Mouse (Mus musculus): ENCODE data around the gene BC117090.
"Not testable (repeated sequence)": the region's sequence is repeated elsewhere in the genome, so short reads cannot be mapped to it uniquely, and the experiment has no call there.

Gene BC117090

DNA sequence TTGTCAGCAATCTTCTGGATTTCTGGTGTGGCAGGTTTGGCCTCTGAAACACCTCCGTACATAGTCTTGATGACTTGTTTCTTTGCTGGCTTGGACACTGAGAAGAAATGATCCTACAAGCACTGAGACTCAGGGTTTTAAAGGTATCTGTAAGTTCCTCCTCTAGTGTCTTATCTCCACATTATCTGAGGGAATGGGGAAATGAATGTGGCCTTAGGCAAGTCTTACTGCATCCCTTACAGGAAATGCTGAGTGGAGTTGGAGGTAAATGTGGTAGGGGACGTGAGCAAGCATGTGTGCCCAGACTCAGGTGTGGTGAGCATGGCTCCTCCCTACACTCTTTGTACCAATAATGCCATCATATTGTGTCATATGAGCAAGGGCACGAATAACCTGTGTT, at the start of gene BC117090:
BC117090 (minus strand) TSS at position 101 of the 400 bp plus-strand sequence.
- DNase-seq (ENCODE audit: low read depth, low spot score) = no peak

DNA sequence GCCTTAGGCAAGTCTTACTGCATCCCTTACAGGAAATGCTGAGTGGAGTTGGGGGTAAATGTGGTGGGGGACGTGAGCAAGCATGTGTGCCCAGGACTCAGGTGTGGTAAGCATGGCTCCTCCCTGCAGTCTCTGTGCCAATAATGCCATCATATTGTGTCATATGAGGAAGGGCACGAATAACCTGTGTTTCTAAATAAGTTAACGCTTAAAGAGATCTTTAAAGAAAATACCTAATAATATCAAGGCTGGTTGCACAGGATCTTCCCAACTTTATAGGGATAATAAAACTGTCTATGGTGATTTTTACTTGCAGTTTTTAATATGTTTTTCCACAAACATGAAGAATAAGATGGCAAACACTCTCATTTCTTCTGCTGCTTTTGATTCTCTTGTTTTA, 33.5 kb upstream of the BC117090 start, which contains the start of gene BC100530:
BC100530 (minus strand) TSS at position 101 of the 400 bp plus-strand sequence.
- DNase-seq (ENCODE audit: low read depth, low spot score) = not testable (repeated sequence)

DNA sequence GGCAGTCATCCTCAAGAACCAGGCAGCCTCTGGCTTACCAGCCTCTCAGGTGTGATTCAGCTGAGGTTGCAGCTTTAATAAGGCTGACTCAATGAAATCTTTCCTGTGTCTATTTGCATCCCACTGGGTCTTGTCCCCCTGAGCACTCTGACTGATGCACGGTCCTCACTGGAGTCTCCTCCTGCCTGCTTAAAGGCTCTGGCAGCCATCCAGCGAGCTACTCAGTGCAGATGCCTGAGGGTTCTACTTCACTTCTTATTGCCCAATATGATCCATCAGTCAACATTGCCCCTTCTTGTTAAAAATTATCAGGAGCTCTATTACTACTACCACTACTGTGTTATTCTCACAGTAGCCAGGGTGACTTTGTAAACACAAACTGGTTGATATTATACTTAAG, 3.0 kb upstream of the BC117090 start:
- DNase-seq (ENCODE audit: low read depth, low spot score) = no peak

DNA sequence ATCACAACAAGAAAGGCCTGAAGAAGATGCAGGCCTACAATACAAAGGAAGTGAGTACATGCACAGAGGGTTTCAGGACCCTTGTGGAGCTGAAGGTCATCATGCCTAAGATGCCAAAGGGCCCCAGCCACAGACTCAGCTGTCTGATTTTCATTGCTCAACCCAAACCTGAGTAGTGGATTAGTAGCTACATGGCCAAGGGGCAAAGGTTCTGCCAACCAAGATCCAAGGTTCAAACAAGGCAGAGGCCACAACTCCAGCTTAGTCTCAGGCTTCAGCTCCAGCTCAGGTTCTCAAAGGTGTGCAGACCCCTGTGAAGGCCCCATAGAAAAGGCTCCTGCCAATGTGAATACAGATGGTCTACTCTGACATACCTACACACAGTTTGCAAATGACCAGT, 14.8 kb downstream of the BC117090 start:
- no peak for DNase-seq (ENCODE audit: low read depth, low spot score)

DNA sequence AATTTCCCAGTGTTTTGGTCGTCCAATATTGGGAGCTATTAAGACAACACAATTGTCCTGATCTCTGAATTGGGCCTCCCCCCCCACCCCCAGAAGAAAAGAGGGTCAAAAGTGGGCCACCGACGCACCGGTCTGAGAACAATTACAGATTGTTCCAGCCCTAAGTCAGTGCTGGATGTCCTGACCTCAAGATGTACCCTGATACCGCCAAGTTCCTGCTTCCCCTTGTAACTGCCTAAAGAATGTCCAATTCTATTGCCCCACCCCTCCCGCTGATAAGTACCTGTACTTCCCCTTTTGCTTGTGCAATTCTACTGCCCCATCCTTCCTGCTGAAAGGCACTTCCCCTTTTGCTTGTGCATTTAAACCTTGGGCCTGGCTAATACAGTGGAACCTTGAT, 18.0 kb downstream of the BC117090 start:
- DNase-seq (ENCODE audit: low read depth, low spot score) = not testable (repeated sequence)

DNA sequence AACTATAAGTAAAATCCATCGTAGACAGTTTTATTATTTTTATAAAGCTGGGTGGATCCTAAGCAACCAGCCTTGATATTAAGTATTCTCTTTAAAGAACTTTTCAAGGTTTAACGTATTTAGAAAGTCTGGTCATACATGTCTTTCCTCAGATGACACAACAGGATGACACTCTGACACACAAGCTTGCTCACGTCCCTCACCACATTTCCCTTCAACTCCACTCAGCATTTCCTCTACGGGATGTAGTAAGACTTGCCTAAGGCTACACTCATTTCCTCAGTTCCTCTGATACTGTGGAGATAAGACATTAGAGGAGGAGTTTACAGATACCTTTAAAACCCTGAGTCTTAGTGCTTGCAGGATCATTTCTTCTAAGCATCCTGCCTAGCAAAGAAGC, 26.5 kb downstream of the BC117090 start:
- DNase-seq (ENCODE audit: low read depth, low spot score) = no peak

DNA sequence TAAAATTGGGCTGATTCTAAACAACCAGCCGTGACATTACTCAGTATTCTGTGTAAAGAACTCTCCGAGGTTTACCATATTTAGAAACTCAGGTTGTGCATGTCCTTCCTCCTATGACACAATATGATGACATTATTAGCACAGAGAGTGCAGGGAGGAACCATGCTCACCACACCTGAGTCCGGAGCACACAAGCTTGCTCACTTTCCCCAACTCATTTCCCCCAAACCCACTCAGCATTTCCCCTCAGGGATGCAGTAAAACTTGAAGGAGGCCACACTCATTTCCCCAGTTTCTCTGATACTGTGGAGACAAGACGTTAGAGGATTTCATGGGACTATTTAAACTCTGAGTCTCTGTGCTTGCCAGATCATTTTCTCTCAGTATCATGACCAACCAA, 45.0 kb downstream of the BC117090 start:
- DNase-seq (ENCODE audit: low read depth, low spot score) = no peak

DNA sequence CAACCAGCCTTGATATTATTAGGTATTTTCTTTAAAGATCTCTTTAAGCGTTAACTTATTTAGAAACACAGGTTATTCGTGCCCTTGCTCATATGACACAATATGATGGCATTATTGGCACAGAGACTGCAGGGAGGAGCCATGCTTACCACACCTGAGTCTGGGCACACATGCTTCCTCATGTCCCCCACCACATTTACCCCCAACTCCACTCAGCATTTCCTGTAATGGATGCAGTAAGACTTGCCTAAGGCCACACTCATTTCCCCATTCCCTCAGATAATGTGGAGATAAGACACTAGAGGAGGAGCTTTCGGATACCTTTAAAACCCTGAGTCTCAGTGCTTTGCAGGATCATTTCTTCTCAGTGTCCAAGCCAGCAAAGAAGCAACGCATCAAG, 57.3 kb downstream of the BC117090 start, which contains the start of gene Stfa1:
Stfa1 (plus strand) TSS at position 156 of the 400 bp plus-strand sequence.
- DNase-seq (ENCODE audit: low read depth, low spot score) = not testable (repeated sequence)

All from embryo, embryonic 11.5 days (tissue).